Mouse (Mus musculus): ENCODE results near the gene Mosmo. TPM values are rescaled to one million over a fixed set of nuclear protein-coding genes. Genes with fewer than 3 reads are reported as not detected.

Mosmo gene
- total RNA-seq, 2 experiments from 2014 or later: 71.2 to 82.8 TPM

DNA sequence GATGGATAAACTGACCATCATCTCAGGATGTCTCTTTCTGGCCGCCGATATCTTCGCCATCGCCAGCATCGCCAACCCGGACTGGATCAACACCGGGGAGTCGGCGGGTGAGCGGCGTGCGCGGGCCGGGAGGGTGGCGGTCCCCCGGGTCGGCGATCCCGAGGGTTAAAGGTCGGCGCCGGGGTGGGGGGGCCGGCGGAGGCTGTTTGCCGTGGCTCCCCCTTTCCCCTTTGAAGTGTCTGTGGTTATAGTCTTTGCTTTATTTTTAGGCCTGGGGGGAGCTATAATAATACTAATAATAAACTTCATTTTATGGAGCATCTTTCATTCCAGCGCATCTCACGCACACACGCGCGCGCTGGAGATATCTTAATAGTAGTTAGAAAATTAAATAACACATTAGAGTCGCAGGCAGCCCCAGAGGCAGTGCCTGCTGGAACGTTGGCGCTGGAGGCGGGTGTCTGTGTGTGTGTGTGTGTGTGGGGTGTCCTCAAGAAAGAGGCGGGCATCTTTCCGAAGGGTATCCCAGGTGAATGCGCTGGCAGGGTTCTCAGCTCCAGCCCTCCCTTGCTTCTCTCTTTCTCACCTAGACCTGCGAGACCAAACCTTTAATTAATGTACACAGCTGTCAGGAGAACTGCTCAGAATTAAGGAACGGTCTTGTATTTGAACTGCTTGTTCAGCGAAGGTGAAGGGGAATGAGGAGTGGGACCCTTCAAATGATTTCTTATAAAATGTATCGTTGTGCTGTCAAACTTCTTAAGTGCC lies 530 bp downstream of the Mosmo start:
- intact Hi-C loops (cut with DNase I): loop anchor here (10.0 kb wide), 1 partner anchor 237 kb away; the partner anchor contains the start of gene Polr3e
- Histone ChIP-seq H3K4me3 (peak overlapping the region; percentile 93), H3K27ac (peak overlapping the region; percentile 29)
- DNase-seq (ENCODE audit: extremely low spot score in 1 of 2, low spot score in 2 of 2): peak; percentile 30 to 42
- no peak for TF ChIP-seq CTCF (IDR thresholded peaks at IDR 0.05)

DNA sequence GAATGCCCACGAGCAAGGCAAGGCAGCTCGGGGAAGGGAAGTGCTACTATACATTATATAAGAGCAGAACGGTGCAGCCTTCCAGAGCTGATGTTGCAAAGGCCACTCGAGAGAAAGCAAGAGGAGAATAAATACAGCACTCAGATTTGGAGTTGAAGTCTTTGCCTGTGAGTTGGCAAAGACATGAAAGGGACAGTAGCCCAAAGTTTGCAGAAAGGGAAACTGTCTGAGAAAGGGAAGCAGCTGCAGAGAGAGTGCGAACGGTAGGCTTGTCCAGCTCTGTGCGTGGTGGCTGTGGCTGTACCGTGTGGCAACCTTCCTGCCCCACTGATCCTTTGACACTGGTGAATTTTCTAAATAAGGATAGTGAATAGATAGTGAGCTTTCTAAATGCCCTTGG lies 1.6 kb downstream of the Mosmo start:
- intact Hi-C loops (cut with DNase I): loop anchor here (10.0 kb wide), 1 partner anchor 236 kb away; the partner anchor contains the start of gene Polr3e

DNA sequence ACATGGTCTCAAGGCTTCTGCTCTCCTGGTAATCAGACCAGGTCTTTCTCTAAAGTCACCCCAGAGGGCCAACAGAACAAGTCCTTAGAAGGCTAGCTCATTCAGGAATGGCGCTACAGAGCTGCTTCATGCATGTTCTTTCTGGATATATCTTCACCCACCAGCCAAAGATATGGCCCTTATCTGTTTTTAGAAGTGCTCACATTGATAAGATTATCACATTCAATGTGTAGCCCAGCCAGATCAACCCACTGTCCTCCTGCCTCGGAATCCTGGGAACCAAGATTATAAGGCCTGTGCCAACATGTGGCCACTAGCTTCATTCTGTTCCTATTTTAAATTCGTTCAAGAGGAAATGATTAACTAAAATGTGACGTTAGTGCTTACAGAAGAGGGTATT lies 4.6 kb downstream of the Mosmo start:
- TF ChIP-seq CTCF (IDR thresholded peaks at IDR 0.05): no peak

More for the DNA sequence above, 1.6 kb downstream of the Mosmo start:
- peak overlapping the region; percentile 93 for H3K4me3 ChIP-seq
- no peak for DNase-seq (ENCODE audit: extremely low spot score in 1 of 2, low spot score in 2 of 2)
- TF ChIP-seq CTCF (IDR thresholded peaks at IDR 0.05): no peak
- peak overlapping the region; percentile 30; the same call in 1 of the 2 replicates for H3K27ac ChIP-seq

DNA sequence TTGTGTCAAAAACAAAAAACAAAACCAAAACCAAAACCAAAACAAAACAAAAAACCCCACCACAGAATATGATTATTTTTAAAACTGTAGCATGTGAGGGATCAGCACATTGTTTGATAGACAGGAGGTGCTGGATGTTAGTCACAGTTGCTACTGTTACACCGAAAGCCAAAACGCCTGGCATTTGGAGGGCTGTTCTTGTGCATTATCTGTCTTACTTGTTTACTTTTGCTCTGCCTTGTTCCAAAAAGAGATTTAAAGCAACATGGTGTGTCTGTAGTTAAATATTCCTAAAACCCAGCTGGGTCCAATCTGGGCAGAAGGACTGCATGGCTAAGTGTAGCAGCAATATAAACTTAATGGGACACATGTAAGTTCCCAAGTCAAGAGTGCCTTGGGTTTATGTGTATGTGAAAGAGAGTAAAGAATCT lies 7.3 kb downstream of the Mosmo start:
- H3K4me3 ChIP-seq: no peak overlapping the region
- no peak overlapping the region for H3K27ac ChIP-seq
- intact Hi-C loops (cut with DNase I): no loop called here
- TF ChIP-seq CTCF (IDR thresholded peaks at IDR 0.05): no peak
- no peak for DNase-seq (ENCODE audit: extremely low spot score in 1 of 2, low spot score in 2 of 2)

More for the DNA sequence above, 4.6 kb downstream of the Mosmo start:
- no peak overlapping the region for H3K4me3 ChIP-seq
- intact Hi-C loops (cut with DNase I): no loop called here
- no peak for DNase-seq (ENCODE audit: extremely low spot score in 1 of 2, low spot score in 2 of 2)
- no peak overlapping the region for H3K27ac ChIP-seq

DNA sequence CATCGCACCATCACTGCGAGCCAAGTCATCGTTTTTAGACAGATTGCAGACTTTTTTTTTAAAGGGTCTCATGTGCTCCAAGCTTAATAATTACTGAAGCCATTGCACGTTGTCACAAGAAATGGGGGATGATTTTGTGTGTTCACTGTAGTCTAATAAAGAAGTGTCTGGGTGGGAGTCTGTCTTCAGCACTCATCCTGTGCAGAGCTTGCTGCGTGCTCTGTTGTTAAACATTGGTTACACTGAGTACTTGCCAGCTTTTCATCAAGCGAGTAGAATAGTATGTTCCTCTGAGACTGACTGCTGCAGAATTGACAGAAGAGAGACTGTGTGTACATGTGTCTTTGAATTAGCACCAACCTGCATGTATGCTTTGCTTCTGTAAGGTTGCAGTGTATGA lies 7.8 kb downstream of the Mosmo start:
- H3K4me3 ChIP-seq: no peak overlapping the region
- no peak overlapping the region for H3K27ac ChIP-seq
- no peak for DNase-seq (ENCODE audit: extremely low spot score in 1 of 2, low spot score in 2 of 2)
- intact Hi-C loops (cut with DNase I): no loop called here
- no peak for TF ChIP-seq CTCF (IDR thresholded peaks at IDR 0.05)

DNA sequence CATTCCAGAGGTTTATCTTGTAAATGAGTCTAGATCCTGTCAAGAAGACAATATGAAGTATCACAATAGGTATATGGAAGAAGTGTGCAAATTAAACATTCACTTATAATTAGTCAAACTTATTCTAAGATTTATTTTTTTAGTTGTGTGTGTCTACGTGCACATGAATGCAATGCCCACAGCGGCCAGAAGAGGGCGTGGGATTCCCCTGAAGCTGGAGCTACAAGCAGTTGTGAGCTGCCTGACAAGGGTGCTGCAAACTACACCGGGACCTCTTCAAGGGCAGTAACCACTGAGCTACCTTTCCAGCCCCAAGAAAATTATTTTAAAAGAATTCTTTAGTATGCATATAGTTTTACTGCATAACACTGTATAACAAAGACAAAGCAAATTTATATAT lies 13.2 kb downstream of the Mosmo start:
- no peak overlapping the region for H3K27ac ChIP-seq
- no peak overlapping the region for H3K4me3 ChIP-seq
- intact Hi-C loops (cut with DNase I): no loop called here
- no peak for DNase-seq (ENCODE audit: extremely low spot score in 1 of 2, low spot score in 2 of 2)
- peak; percentile 39 for TF ChIP-seq CTCF (IDR thresholded peaks at IDR 0.05)

DNA sequence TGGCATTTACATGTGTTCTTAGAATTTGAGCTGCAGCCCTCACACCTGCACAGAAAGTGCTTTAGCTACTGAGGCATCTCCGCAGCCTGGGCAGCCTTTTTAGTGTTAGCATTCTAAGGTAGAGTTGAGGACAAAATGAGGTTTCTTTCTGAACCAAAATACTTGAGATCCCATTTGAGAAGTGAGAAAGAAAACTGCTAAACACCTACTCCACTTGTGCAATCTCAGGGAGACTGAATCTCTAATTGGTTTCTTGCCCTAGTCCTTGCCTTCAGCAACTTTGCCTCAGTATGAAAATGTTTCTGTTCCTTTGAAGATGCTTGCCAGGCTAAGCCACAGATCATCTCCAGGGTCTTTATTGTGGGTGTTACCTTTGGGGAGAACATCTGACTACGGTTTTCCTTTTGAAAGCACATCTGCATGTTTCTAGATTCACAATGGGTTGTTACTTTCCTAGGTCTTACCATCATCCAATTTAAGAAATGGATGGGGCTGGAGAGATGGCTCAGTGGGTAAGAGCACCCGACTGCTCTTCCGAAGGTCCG lies 16.5 kb downstream of the Mosmo start:
- H3K4me3 ChIP-seq: no peak overlapping the region
- no peak overlapping the region for H3K27ac ChIP-seq
- DNase-seq (ENCODE audit: extremely low spot score in 1 of 2, low spot score in 2 of 2): no peak
- intact Hi-C loops (cut with DNase I): no loop called here
- TF ChIP-seq CTCF (IDR thresholded peaks at IDR 0.05): no peak

DNA sequence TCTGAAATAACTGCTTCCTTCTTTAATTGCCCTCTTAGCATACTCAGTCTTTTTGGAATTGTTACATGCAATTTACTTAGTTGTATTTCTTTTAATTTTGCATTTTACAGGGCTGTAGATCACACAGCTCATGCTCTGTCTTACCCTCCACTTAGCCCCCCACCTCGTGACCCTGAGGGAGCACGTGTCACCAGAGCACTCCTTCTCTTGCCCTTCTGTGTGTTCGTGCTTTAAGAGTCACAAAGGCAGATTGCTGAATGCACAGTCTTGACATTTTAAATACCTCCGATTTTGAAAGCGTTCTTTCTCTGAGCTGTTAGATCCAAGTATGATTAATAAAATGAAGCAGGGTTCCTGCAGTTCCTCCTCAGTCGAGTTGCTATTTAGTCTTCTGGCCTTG lies 17.8 kb downstream of the Mosmo start:
- H3K27ac ChIP-seq: no peak overlapping the region
- no peak overlapping the region for H3K4me3 ChIP-seq
- DNase-seq (ENCODE audit: extremely low spot score in 1 of 2, low spot score in 2 of 2): no peak
- TF ChIP-seq CTCF (IDR thresholded peaks at IDR 0.05): no peak
- intact Hi-C loops (cut with DNase I): no loop called here

DNA sequence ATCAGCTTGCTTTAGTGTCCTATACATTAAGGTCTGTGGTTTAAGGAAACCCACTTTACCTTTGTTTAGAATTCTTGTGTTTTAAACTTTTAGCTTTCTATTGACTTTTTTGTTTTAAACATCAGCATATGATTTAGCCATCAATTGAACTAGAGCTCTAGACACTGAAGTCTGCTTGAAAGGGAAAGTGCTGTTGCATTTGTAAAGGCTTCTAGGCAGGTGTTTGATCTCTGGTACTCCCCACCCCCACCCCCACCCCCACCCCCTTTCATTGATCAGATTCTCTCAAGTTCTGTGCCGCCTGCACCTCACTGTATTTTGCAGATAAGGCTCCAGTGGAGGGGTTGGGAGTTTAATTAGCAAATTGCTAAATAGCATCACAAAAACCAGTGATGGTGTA lies 18.2 kb downstream of the Mosmo start:
- no peak for TF ChIP-seq CTCF (IDR thresholded peaks at IDR 0.05)
- no peak overlapping the region for H3K27ac ChIP-seq
- H3K4me3 ChIP-seq: no peak overlapping the region
- intact Hi-C loops (cut with DNase I): no loop called here
- DNase-seq (ENCODE audit: extremely low spot score in 1 of 2, low spot score in 2 of 2): no peak

DNA sequence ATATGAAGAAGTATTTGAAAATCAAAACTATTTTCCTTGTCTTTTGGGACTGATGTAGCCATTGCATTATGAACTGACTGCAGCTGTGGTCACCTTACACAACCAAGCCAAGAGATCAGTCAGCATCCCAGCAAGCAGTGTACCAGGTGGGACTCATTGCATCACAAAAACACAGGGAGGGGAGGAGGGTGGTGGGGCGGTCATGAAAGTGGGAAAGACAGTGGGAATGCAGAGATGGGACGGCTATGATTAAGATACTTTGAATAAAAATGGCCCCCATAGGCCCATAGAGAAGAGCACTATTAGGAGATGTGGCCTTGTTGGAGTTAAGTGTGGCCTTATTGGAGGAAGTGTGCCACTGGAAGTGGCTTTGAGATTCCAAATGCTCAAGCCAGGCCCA lies 18.9 kb downstream of the Mosmo start:
- Histone ChIP-seq H3K27ac (no peak overlapping the region), H3K4me3 (no peak overlapping the region)
- no peak for TF ChIP-seq CTCF (IDR thresholded peaks at IDR 0.05)
- intact Hi-C loops (cut with DNase I): no loop called here
- no peak for DNase-seq (ENCODE audit: extremely low spot score in 1 of 2, low spot score in 2 of 2)

DNA sequence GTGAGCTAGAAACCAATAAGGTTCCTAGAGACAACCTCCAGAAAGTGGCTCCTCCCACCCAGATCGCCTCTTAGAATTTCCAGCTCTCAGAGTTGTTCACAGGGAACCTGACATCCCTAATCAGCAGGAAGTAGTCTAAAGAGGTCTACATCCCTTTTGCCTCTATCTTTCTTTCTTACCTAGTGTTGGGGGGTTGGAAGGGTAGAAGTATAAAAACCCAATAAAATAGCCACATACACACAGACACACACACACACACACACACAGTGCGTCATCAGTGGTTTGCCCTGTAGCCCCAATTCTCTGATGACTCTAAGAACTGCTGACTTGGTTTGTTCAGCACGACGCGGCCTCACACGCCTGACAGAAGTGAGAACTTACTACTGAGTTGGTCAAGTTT lies 22.2 kb downstream of the Mosmo start:
- no peak for TF ChIP-seq CTCF (IDR thresholded peaks at IDR 0.05)
- no peak for DNase-seq (ENCODE audit: extremely low spot score in 1 of 2, low spot score in 2 of 2)
- intact Hi-C loops (cut with DNase I): no loop called here
- Histone ChIP-seq H3K27ac (no peak overlapping the region), H3K4me3 (no peak overlapping the region)

DNA sequence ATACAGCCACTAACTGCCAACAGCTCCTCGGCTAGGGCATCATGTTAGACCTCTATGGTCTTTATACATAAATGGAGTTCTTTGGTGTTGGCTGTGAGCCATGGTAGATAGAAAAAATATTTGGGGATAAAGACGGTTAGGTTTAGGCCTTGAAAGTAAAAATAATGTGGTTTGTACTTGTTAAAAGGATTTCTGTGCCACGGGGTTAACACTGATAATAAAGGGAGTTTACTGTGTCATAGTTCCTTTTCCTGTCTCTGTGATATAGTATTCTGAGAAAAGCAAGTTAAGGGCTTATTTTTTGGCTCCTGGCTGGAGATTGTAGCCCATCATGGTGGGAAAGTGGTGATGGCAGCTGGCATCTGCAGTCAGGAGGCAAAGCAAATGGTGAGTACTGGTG lies 26.5 kb downstream of the Mosmo start:
- no peak overlapping the region for H3K27ac ChIP-seq
- TF ChIP-seq CTCF (IDR thresholded peaks at IDR 0.05): no peak
- no peak overlapping the region for H3K4me3 ChIP-seq
- no peak for DNase-seq (ENCODE audit: extremely low spot score in 1 of 2, low spot score in 2 of 2)
- intact Hi-C loops (cut with DNase I): no loop called here

DNA sequence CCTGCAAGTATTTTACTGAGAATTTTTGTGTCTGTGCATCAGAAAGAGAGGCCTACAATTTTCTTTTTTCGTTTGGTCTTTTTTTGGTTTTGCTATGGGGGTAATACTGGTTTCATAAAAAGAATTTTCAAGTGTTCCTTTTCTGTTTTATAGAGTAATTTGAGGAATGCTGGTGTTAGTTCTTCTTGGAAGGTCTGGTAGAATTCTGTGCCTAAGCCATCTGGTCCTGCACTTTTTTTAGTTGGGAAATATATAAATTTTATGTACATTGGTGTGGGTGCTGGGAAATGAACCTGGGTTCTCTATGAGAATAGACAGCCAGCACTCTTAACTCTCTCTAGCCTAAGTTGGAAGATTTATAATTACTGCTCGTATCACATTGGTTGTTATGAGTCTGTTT lies 34.7 kb downstream of the Mosmo start:
- DNase-seq (ENCODE audit: extremely low spot score in 1 of 2, low spot score in 2 of 2): no peak
- Histone ChIP-seq H3K4me3 (no peak overlapping the region), H3K27ac (peak overlapping the region; percentile 73)
- no peak for TF ChIP-seq CTCF (IDR thresholded peaks at IDR 0.05)
- intact Hi-C loops (cut with DNase I): no loop called here

Data from left cerebral cortex, adult 2 months (tissue).